Mouse (Mus musculus): ENCODE data around the gene Srpx2. TPM values are rescaled to one million over a fixed set of nuclear protein-coding genes. Genes with fewer than 3 reads are reported as not detected.

Srpx2 gene
- polyA plus RNA-seq, 1 experiment from 2014 or later: 0.47 TPM

Other genes with a start within 250 kb of the Srpx2 start
- 14.2 and 18.0 TPM in 2 replicates for gene Pcdh19, start 219.4 kb upstream of the Srpx2 start, polyA plus RNA-seq (2015; fragmentation: Nextera tagmentation; extraction: Ambion mirVana)
- gene Tnmd, start 57.4 kb upstream of the Srpx2 start, polyA plus RNA-seq (2015; fragmentation: Nextera tagmentation; extraction: Ambion mirVana): 0.30 and 1.1 TPM in 2 replicates
- gene Tspan6, start 10.0 kb upstream of the Srpx2 start, polyA plus RNA-seq (2015; fragmentation: Nextera tagmentation; extraction: Ambion mirVana): 241 and 252 TPM in 2 replicates
- 0.46 and 0.47 TPM in 2 replicates for gene Sytl4, start 73.4 kb downstream of the Srpx2 start, polyA plus RNA-seq (2015; fragmentation: Nextera tagmentation; extraction: Ambion mirVana)
- 61.0 and 66.0 TPM in 2 replicates for gene Cstf2, start 150.8 kb downstream of the Srpx2 start, polyA plus RNA-seq (2015; fragmentation: Nextera tagmentation; extraction: Ambion mirVana)